Mouse (Mus musculus) midbrain, postnatal 0 days (tissue): ENCODE results near the gene Pitpnm3. TPM values are rescaled to one million over a fixed set of nuclear protein-coding genes. Genes with fewer than 3 reads are reported as not detected.
A peak's percentile ranks its signal among the peaks of the same experiment; 100 is the strongest.

ENCODE experiments used
- ATAC-seq: fragments of 200-750 bp; cut with Nextera tagmentation; 2 replicates; pipeline ENCODE4 v1.8.0; 2017; ENCODE audit warnings: moderate number of reproducible peaks, mild to moderate bottlenecking, moderate TSS enrichment, moderate library complexity; ENCODE audit not compliant: low FRiP score
- DNase-seq: peaks from one replicate; pipeline ENCODE4 v3.0.0-alpha.2; 2015; ENCODE audit warnings: low spot score
- H3K27ac ChIP-seq: fragments of 300-500 bp; sonication (generic); 2 replicates; pipeline ENCODE4 v1.5.1; 2014; ENCODE audit warnings: low read depth, mild to moderate bottlenecking, low read length, mixed read lengths
- H3K27me3 ChIP-seq: fragments of 300-500 bp; sonication (generic); 2 replicates; pipeline ENCODE4 v1.6.1; 2014; ENCODE audit warnings: low read length, control low read depth, mixed read lengths; ENCODE audit not compliant: insufficient read depth
- H3K36me3 ChIP-seq: fragments of 300-500 bp; sonication (generic); 2 replicates; pipeline ENCODE4 v1.6.1; 2014; ENCODE audit warnings: low read length, control low read depth, mixed read lengths; ENCODE audit not compliant: insufficient read depth
- H3K4me1 ChIP-seq: fragments of 300-500 bp; sonication (generic); 2 replicates; pipeline ENCODE4 v1.6.1; 2014; ENCODE audit warnings: mild to moderate bottlenecking, control low read depth, antibody characterized with exemption, low read length, mixed read lengths; ENCODE audit not compliant: insufficient read depth
- H3K4me2 ChIP-seq: fragments of 300-500 bp; sonication (generic); 2 replicates; pipeline ENCODE4 v1.6.1; 2014; ENCODE audit warnings: low read depth, mild to moderate bottlenecking, low read length, mixed read lengths; ENCODE audit not compliant: poor library complexity, severe bottlenecking
- H3K4me3 ChIP-seq: fragments of 300-500 bp; sonication (generic); 2 replicates; pipeline ENCODE4 v1.5.1; 2014; ENCODE audit warnings: low read depth, mild to moderate bottlenecking, low read length, moderate library complexity
- H3K9ac ChIP-seq: fragments of 300-500 bp; sonication (generic); replicated peaks from 2 replicates; pipeline ENCODE4 v1.6.1; 2014; ENCODE audit warnings: mild to moderate bottlenecking, low read length, moderate library complexity, mixed read lengths; ENCODE audit not compliant: poor library complexity, severe bottlenecking
- H3K9me3 ChIP-seq: fragments of 300-500 bp; sonication (generic); 2 replicates; pipeline ENCODE4 v1.6.1; 2016; ENCODE audit warnings: low read length, control low read depth
- CTCF ChIP-seq: IDR thresholded peaks from 2 replicates; pipeline ENCODE4 v1.5.1; 2016; ENCODE audit warnings: antibody characterized with exemption, mild to moderate bottlenecking
- WGBS: fragments of 180-500 bp; shearing (Covaris S2); extraction: QIAGEN DNeasy Blood & Tissue Kit; methylation state at CpG from one replicate; pipeline ENCODE4 v1.1.7; 2014; 5-methylcytosine and 5-hydroxymethylcytosine counted together
- polyA plus RNA-seq: library from polyadenylated mRNA; unstranded; fragments of >200 nt; fragmentation: Nextera tagmentation; extraction: Ambion mirVana; gene quantifications from 2 replicates; pipeline ENCODE4 v1.2.1, GENCODE M21; 2015
- total RNA-seq: library from RNA; depleted of rRNA; stranded (reverse); fragments of >200 nt; gene quantifications from 2 replicates; pipeline ENCODE4 v1.2.3, GENCODE M21; 2014

The Pitpnm3 gene
- total and polyA plus RNA-seq, 2 experiments from 2014 or later, result 7.9 to 33.0 TPM

- Histone ChIP-seq H3K27ac (no peak overlapping the region), H3K9me3 (no peaks in the 10 kb centered on the region), H3K4me3 (peak overlapping the region; percentile 55), H3K9ac (peak overlapping the region; percentile 52), H3K36me3 (0 out of 2 replicates have a peak, but pooled peaks cover 3% of the 10 kb centered on the region), H3K4me1 (peaks cover 21% of the 10 kb centered on the region; the same call in 1 of the 2 replicates), H3K4me2 (peak overlapping the region; percentile 85), H3K27me3 (no peaks in the 10 kb centered on the region)
- ATAC-seq (no peak), DNase-seq (no peak)
- no peak for TF ChIP-seq CTCF
- 3% methylated on average over 14 of the region's 14 CpGs for WGBS
Observed at GRCm38 (mm10) chr11:72042631-72043030, 92.9 kb downstream of the Pitpnm3 start.

DNA sequence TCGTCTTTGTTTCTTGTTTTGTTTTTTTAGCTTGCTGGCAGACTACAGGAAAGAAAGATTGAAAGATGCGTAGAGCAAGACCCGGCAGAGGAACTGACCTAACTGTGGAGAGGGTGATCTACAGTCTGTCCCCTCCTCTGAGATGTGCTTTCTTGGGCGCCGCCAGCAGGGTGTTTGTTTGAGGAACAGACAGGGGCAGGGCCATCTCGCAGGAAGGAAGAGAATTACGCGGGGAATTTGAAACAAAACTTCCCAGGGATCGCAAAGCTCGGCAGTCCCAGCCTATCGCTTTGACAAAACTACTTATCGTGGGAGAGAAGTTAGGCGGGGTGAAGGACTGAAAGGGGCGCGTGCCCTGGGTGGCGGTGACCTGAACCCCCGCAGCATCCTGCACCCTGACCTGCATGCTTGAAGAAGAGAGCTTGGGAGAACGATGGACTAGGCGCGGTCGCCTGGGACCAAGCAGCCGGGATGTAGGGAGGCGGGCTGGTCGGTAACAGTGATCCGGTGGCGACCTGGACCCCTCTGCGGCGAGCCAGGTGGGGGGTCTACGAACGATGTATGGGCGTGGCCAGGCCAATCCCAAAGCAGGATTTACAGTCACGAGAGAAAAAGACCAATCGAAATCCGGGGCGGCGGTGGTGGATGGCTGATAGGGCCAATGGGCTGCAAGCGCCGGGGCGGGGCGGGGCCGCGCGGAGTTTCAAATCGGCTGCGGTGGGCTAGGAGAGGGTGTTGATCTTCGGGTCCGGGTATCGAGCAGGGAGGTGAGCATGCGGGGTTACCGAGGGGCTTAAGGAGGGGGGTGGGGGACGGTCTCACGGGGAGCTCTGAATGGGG is 93.6 kb downstream of the Pitpnm3 start, which contains the start of gene Pimreg:
Gene Pimreg (plus strand): TSS at position 265 of the 840 bp plus-strand sequence.
- H3K4me3 ChIP-seq, result peak within 1 kb of the TSS; percentile 55
- H3K36me3 ChIP-seq, result 0 out of 2 replicates have a peak, but pooled peaks cover 3% of the 10 kb centered on the region
- H3K27me3 ChIP-seq, result no peaks in the 10 kb centered on the region
- TF ChIP-seq CTCF, result peak; percentile 46
- H3K4me2 ChIP-seq, result peak within 1 kb of the TSS; percentile 85
- no peaks in the 10 kb centered on the region for H3K9me3 ChIP-seq
- DNase-seq, result peak; percentile 95
- peaks cover 21% of the 10 kb centered on the region; the same call in 1 of the 2 replicates for H3K4me1 ChIP-seq
- WGBS, result 1% methylated on average over 51 of the region's 52 CpGs
- peak within 1 kb of the TSS; percentile 52 for H3K9ac ChIP-seq
- no peak within 1 kb of the TSS for H3K27ac ChIP-seq
- ATAC-seq, result peak; percentile 89

DNA sequence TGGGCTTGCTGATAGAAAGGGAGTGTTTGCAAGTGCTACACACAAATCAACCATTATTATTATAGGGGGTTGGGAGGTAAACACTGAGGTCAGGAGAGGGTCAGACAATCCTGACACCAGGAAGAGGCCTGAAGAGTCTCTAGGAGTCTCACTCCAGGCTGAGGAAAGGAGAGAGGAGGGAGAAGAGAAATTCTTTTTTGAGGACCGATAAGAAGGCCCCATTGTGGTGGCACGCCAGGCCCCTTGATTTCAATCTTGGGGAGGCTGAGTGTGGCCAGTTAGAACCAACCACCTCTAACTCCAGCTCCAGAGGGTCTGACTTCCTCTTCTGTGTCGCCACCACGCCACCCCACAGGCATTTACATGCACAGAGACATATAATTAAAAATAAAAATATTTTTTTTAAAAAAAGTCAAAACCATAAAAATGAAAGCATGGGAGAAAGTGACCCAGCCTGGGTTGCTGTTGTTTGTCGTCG is 94.2 kb downstream of the Pitpnm3 start:
- peak overlapping the region; percentile 40; the same call in 1 of the 2 replicates for H3K9ac ChIP-seq

DNA sequence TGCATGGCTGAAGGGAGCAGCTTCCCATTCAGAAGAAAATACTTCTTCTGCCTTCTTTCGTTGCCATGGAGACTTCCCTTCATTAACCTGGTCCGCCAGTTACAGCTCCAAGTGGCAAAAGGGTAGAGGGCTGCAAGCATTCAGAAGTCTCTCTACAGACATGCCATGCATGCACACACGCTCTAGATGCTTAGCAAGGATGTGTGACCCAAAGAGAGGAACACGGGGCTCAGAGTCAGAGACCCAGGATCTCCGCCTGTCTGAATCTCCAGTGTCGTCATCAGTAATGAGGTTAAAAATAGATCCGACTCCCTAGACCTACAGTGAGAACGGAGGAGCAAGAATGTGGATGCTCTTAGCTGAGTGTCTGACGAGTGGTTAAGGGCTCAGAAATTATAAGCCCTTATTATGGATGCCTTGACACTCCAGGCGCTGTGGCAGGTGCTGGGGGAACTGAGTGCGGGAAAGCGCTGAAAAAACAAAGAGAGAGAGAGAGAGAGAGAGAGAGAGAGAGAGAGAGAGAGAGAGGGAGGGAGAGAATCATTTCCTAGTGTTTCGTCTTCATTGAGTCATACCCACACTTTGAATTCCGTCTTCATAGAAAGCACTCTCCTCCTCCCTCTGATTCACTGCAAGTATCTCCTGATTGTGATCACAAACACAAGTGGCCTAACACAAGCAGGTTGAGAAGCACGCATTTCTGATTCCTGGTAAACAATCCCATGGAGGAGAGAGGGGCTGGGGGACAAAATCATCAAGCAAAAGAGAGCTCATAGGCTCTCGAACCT is 95.8 kb downstream of the Pitpnm3 start:
- Histone ChIP-seq H3K27ac (peak overlapping the region; percentile 73), H3K9me3 (no peaks in the 10 kb centered on the region), H3K4me1 (peaks cover 21% of the 10 kb centered on the region; the same call in 1 of the 2 replicates), H3K9ac (no peak overlapping the region), H3K4me2 (peak overlapping the region; percentile 39), H3K4me3 (0 out of 2 replicates have a peak overlapping the region, but pooled peaks have one; percentile 6), H3K27me3 (no peaks in the 10 kb centered on the region), H3K36me3 (no peaks in the 10 kb centered on the region)
- ATAC-seq (0 out of 2 replicates have a peak, but pooled peaks have one; percentile 8), DNase-seq (peak; percentile 62)
- 0 out of 2 replicates have a peak, but pooled peaks have one; percentile 4 for TF ChIP-seq CTCF
- 13% methylated on average over 16 of the region's 16 CpGs for WGBS

More for the DNA sequence above, 94.2 kb downstream of the Pitpnm3 start:
- Histone ChIP-seq H3K27me3 (no peaks in the 10 kb centered on the region), H3K4me3 (peak overlapping the region; percentile 55), H3K27ac (no peak overlapping the region), H3K4me2 (peak overlapping the region; percentile 85), H3K4me1 (peaks cover 21% of the 10 kb centered on the region; the same call in 1 of the 2 replicates), H3K36me3 (0 out of 2 replicates have a peak, but pooled peaks cover 3% of the 10 kb centered on the region), H3K9me3 (no peaks in the 10 kb centered on the region)
- ATAC-seq, result no peak
- no peak for TF ChIP-seq CTCF
- WGBS, result 23% methylated on average over 6 of the region's 6 CpGs
- DNase-seq, result no peak

DNA sequence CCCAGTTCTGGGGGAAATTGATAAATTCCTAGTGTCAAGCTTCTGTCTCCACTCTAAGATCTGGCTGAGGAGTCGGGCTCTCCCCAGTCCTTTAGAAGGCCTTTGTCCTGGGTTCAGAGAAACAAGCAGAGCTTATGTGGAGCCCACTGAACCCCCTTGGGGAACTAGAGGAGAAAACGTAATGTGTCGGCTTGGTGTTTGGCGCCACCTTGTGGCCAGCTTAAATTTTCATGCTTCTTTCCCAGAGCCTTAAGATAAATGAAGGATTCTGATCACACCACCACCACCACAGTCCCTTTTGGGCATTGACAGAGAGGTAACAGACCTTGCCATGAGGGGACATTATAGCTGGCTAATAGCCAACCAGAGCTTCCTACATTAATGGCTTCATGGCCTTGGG is 97.6 kb downstream of the Pitpnm3 start:
- no peak overlapping the region for H3K4me2 ChIP-seq
- no peak overlapping the region for H3K27ac ChIP-seq
- no peaks in the 10 kb centered on the region for H3K36me3 ChIP-seq
- no peaks in the 10 kb centered on the region for H3K9me3 ChIP-seq
- DNase-seq (peak; percentile 94), ATAC-seq (no peak)
- WGBS, result 0% methylated on average over 4 of the region's 4 CpGs
- H3K4me3 ChIP-seq, result no peak overlapping the region
- H3K27me3 ChIP-seq, result no peaks in the 10 kb centered on the region
- H3K9ac ChIP-seq, result no peak overlapping the region
- TF ChIP-seq CTCF, result peak; percentile 95
- H3K4me1 ChIP-seq, result peaks cover 21% of the 10 kb centered on the region; the same call in 1 of the 2 replicates
